Mouse (Mus musculus) spleen, adult 2 months (tissue): ENCODE data around the gene Gcgr.

ENCODE experiments used
- CTCF ChIP-seq: fragments of 200-500 bp; IDR thresholded peaks from 2 replicates; pipeline ENCODE4 v1.5.1; 2011; ENCODE audit warnings: mild to moderate bottlenecking, inconsistent platforms; ENCODE audit not compliant: insufficient read depth, insufficient read length, insufficient replicate concordance; ENCODE audit errors: extremely low read depth
- POLR2A ChIP-seq: fragments of 200-500 bp; IDR thresholded peaks from 2 replicates; pipeline ENCODE4 v1.6.1; 2011; ENCODE audit warnings: low read depth, low read length, inconsistent platforms

DNA sequence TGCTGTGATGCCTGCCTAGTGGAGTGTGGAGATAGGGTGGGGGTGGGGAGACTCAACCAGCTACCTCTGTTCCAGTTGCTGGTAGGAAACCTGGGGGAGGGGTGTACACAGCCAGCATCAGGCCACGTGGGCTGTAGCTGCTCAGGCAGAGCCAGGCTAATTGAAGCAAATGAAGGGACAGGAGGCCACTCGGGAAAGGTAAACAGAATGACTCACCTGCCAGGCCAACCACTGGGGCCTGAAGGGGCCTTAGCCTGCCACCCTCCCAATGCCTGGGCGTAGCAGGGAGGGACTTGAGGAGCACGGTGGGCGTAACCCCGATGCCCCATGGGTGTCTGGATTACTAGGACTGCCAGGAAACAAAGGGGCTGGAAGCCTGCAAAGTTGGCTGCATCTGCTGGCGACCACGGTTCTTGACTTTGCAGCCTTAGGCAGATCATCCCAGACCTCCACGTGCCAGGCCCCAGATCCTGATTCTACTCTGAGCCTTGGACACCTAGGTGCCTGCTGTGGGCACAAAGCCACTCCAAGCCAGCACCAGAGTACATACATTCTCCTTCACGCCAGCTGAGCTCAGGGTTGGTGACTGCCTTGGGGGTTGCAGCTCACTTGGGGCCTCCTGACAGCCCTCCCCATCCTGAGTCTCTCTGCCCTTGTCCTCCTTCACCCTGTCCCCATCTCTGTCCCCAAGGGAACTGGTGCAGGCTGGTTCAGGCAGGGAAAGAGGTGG is 9.0 kb downstream of the Gcgr start:
- TF ChIP-seq CTCF, result no peak
- TF ChIP-seq POLR2A, result no peak
